Mouse (Mus musculus) hindbrain, embryonic 16.5 days (tissue): ENCODE data around the gene Slc9a3. TPM values are rescaled to one million over a fixed set of nuclear protein-coding genes. Genes with fewer than 3 reads are reported as not detected.

Experiments
- ATAC-seq: fragments of 200-750 bp; cut with Nextera tagmentation; 2 replicates; pipeline ENCODE4 v1.8.0; 2017; ENCODE audit warnings: moderate TSS enrichment, moderate library complexity
- H3K27ac ChIP-seq: fragments of 300-500 bp; sonication (generic); 2 replicates; pipeline ENCODE4 v1.5.1; 2014; ENCODE audit warnings: low read depth, mild to moderate bottlenecking, control low read depth, low read length, moderate library complexity
- H3K27me3 ChIP-seq: fragments of 300-500 bp; sonication (generic); replicated peaks from 2 replicates; pipeline ENCODE4 v1.6.1; 2014; ENCODE audit warnings: low read length; ENCODE audit not compliant: control insufficient read depth, insufficient read depth
- H3K36me3 ChIP-seq: fragments of 300-500 bp; sonication (generic); 2 replicates; pipeline ENCODE4 v1.6.1; 2014; ENCODE audit warnings: mild to moderate bottlenecking, low read length, moderate library complexity, mixed read lengths; ENCODE audit not compliant: control insufficient read depth, insufficient read depth
- H3K4me1 ChIP-seq: fragments of 300-500 bp; sonication (generic); 2 replicates; pipeline ENCODE4 v1.6.1; 2014; ENCODE audit warnings: low read depth, low read length; ENCODE audit not compliant: control insufficient read depth, insufficient read depth
- H3K4me2 ChIP-seq: fragments of 300-500 bp; sonication (generic); 2 replicates; pipeline ENCODE4 v1.6.1; 2014; ENCODE audit warnings: mild to moderate bottlenecking, low read length, control low read depth, moderate library complexity
- H3K4me3 ChIP-seq: fragments of 300-500 bp; sonication (generic); 2 replicates; pipeline ENCODE4 v1.5.1; 2014; ENCODE audit warnings: mild to moderate bottlenecking, low read length, control low read depth, moderate library complexity
- H3K9ac ChIP-seq: fragments of 300-500 bp; sonication (generic); 2 replicates; pipeline ENCODE4 v1.6.1; 2014; ENCODE audit warnings: low read depth, mild to moderate bottlenecking, control low read depth, low read length, moderate library complexity
- H3K9me3 ChIP-seq: fragments of 300-500 bp; sonication (generic); 2 replicates; pipeline ENCODE4 v1.6.1; 2014; ENCODE audit warnings: mild to moderate bottlenecking, low read length, moderate library complexity; ENCODE audit not compliant: control insufficient read depth
- WGBS: fragments of 180-500 bp; shearing (Covaris S2); extraction: QIAGEN DNeasy Blood & Tissue Kit; methylation state at CpG from one replicate; pipeline ENCODE4 v1.1.7; 2014; 5-methylcytosine and 5-hydroxymethylcytosine counted together
- polyA plus RNA-seq: library from polyadenylated mRNA; unstranded; fragments of >200 nt; fragmentation: Nextera tagmentation; extraction: Ambion mirVana; gene quantifications from 2 replicates; pipeline ENCODE4 v1.2.1, GENCODE M21; 2015

The Slc9a3 gene
- polyA plus RNA-seq, 1 experiment from 2014 or later, result 0.64 TPM

DNA sequence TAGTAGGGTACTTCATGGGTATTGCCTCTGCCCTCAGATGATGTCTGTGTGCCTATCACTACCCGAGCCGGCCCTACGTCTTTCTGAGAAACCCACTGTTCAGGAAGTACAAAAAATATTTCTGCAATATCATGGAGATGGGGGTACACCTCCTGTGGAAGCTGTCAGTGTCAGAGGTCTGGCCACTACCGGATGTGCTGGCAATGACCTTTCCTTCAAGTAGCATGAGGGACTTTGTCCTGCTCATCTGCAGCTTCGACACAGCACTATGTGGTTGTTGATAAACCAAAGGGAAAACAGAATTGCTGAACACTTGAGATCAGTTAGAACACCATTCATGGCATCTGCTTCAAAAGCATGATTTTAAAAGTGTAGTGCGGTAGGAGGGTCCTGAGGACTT is 19.5 kb downstream of the Slc9a3 start:
- no peak for ATAC-seq
- Histone ChIP-seq H3K9me3 (no peaks in the 10 kb centered on the region), H3K4me2 (no peak overlapping the region), H3K4me3 (no peak overlapping the region), H3K27me3 (no peaks in the 10 kb centered on the region), H3K27ac (no peak overlapping the region), H3K9ac (no peak overlapping the region), H3K36me3 (no peaks in the 10 kb centered on the region), H3K4me1 (no peaks in the 10 kb centered on the region)
- WGBS, result 91% methylated on average over 6 of the region's 6 CpGs

DNA sequence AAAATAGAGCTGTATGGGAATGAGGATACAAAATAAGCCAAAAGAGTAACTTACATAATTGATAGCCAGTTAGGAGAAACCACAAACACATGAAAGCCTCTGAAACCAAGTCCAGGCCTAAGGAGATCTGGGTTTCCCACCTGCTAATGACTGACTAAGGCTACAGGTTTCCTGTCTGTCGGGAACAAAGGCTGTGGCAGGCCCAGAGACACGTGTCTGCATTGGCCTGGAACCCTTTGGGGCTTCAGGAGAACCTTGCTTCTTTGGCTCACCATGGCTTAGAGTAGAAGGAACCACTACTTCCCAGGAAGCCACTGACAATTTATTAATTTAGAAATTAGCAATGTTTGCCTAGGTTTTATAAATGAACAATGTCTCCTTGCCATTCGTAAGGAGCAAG is 22.0 kb downstream of the Slc9a3 start:
- Histone ChIP-seq H3K4me1 (no peaks in the 10 kb centered on the region), H3K27ac (no peak overlapping the region), H3K4me3 (no peak overlapping the region), H3K36me3 (no peaks in the 10 kb centered on the region), H3K27me3 (no peaks in the 10 kb centered on the region), H3K9me3 (no peaks in the 10 kb centered on the region), H3K4me2 (no peak overlapping the region), H3K9ac (no peak overlapping the region)
- WGBS, result 73% methylated on average over 3 of the region's 3 CpGs
- ATAC-seq, result no peak

DNA sequence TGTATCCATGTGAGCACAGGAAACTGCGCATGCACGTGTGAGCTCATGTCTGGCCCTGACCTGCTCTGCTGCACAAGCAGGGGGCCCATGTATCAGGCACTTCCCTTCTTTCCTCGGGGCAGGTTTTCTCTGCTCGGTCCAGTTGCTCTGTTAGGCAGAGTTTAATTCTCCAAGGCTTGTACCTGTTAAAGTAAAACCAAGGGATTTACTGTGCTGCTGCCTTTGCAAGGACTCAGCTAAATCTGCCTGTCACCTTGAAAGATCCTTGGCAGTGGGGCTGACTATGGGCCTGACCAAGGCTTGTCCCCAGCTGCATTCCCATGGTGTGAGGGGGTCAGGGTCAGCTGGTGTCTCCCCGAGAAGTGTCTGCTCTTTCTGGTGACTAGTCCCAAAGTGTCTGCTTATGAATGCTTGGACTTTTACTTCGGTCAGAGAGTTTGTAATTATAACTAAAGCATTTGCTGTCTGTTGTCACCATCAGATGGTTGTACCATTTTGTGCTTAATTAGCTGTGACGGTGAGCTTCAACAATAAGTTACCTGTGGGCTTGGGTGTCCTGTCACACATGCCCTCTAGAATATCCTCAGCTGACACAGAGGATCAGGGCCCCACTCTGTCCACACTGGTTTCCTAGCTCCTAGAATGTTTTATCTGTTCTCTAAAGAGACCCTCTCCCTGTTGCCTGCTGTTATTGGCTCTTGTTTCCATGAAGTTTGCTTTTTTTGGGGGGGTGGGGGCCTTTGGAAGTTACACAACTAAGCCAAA is 23.0 kb downstream of the Slc9a3 start:
- Histone ChIP-seq H3K27me3 (no peaks in the 10 kb centered on the region), H3K36me3 (no peaks in the 10 kb centered on the region), H3K4me1 (no peaks in the 10 kb centered on the region), H3K9me3 (no peaks in the 10 kb centered on the region), H3K9ac (no peak overlapping the region), H3K4me3 (no peak overlapping the region), H3K27ac (no peak overlapping the region), H3K4me2 (no peak overlapping the region)
- no peak for ATAC-seq
- 81% methylated on average over 7 of the region's 7 CpGs for WGBS

DNA sequence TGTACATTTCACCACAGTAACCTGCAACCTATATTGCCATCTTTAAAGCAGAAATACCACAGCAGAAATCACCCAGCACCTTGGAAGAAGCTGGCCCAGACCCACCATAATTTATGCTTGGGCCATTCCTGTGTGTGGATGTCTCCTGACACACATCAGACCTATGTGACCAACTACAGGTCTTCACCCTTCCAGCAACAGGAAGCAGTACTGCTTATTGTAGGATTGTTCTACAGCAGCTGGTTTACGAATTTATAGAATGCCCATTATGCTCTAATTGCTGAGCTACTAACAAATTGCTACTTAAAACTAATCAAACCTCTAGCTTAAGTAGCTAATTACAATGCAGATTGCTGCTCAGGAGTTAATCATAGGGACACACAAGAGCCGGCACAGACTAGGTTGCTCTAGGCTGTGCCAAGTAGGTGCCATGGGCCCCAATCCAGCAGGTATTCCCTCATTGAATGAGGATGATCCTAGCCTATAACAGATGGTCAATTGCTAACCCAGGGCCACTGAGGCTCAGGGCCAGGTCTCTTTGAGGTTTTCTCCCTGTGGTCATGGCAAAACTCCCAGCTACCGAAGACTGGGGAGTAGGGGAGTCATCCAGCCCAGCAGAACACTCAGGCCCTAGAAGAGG is 24.8 kb downstream of the Slc9a3 start:
- 76% methylated on average over 3 of the region's 3 CpGs for WGBS
- Histone ChIP-seq H3K27me3 (no peaks in the 10 kb centered on the region), H3K36me3 (no peaks in the 10 kb centered on the region), H3K4me3 (no peak overlapping the region), H3K4me2 (no peak overlapping the region), H3K4me1 (no peaks in the 10 kb centered on the region), H3K9ac (no peak overlapping the region), H3K9me3 (no peaks in the 10 kb centered on the region), H3K27ac (no peak overlapping the region)
- peak; percentile 77 for ATAC-seq

DNA sequence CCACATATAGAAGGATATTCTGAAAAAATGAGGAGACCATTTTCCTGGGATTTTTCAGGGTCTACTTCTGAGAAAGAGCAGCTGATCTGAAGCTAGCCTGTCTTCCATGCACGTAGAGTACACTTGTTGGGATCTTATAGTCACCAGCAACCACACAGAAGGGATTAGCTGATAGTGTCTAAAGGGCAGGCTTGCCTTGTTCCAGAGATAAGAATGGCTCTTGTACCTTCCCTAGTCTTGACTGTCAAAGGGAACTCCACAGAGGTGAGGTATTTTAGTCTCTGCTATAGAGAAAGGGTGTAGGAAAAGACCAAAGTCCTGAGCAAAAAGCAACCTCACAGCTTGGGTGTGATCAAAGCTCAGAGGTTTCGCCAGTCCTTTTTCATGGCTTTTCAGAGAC is 26.1 kb downstream of the Slc9a3 start:
- Histone ChIP-seq H3K4me1 (no peaks in the 10 kb centered on the region), H3K27ac (no peak overlapping the region), H3K4me2 (no peak overlapping the region), H3K9me3 (no peaks in the 10 kb centered on the region), H3K36me3 (no peaks in the 10 kb centered on the region), H3K9ac (no peak overlapping the region), H3K27me3 (no peaks in the 10 kb centered on the region), H3K4me3 (no peak overlapping the region)
- no peak for ATAC-seq
- WGBS, result 78% methylated on average over 2 of the region's 2 CpGs

DNA sequence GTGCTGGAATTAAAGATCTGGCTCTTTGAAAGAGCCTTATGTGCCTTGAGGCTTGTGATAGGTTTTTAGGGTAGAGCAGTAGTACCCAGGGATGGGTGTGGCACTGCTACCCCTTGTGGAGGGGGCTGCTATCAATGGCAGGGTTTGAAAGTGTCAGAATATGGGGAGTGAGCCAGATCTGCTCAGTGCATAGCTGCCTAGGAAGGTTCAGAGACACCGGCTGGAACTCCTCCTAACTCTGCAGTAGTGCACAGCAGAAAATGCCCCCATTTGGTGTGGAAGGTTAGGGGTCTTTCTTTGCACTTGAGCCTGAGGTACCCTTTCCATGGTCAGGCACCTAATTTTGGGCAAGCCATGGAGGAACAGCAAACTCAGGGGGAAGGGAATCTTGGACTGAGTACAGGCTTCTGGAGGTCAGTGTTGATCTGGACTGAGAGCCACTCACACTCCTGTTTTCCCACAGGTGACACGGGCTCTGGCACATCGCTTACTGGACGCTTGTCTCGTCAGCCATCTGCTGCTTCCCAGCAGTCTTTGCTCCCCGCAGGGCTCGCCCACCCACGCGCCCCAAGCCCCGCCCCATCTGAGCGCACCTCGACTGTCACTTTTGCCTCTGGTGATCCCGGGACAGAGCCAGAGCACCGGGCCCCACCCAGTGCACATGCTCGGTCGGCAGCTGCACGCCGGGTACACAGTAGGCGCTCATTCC is 45.2 kb downstream of the Slc9a3 start:
- Histone ChIP-seq H3K4me1 (0 out of 2 replicates have a peak, but pooled peaks cover 3% of the 10 kb centered on the region), H3K4me3 (peak overlapping the region; percentile 47), H3K27ac (no peak overlapping the region), H3K36me3 (peaks cover 13% of the 10 kb centered on the region), H3K9ac (peak overlapping the region; percentile 62), H3K9me3 (no peaks in the 10 kb centered on the region), H3K4me2 (peak overlapping the region; percentile 69), H3K27me3 (no peaks in the 10 kb centered on the region)
- WGBS, result 18% methylated on average over 19 of the region's 19 CpGs
- ATAC-seq, result peak; percentile 89

DNA sequence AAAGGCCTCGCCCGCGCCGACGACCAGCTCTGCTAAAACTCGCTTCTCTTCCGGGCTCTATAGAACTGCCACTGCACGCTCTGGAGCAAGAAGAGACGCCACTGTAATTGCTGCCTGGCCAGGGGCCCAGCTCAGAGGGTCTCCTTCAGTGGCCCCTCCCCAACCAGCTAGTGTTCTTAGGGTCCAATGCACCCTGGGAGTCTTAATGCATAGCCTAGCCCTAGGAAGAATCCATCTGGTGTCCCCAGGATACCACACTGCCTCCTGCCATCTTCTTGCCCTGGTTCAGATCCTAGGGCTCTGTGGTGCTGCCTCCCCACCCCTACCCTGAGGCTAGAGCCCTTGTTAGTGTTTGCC is 45.8 kb downstream of the Slc9a3 start:
- peak overlapping the region; percentile 62 for H3K9ac ChIP-seq
- peak overlapping the region; percentile 47 for H3K4me3 ChIP-seq
- peaks cover 18% of the 10 kb centered on the region for H3K36me3 ChIP-seq
- H3K4me1 ChIP-seq, result 0 out of 2 replicates have a peak, but pooled peaks cover 3% of the 10 kb centered on the region
- 12% methylated on average over 9 of the region's 9 CpGs for WGBS
- no peak overlapping the region for H3K27ac ChIP-seq
- no peaks in the 10 kb centered on the region for H3K27me3 ChIP-seq
- peak; percentile 68 for ATAC-seq
- H3K4me2 ChIP-seq, result peak overlapping the region; percentile 69
- H3K9me3 ChIP-seq, result no peaks in the 10 kb centered on the region

DNA sequence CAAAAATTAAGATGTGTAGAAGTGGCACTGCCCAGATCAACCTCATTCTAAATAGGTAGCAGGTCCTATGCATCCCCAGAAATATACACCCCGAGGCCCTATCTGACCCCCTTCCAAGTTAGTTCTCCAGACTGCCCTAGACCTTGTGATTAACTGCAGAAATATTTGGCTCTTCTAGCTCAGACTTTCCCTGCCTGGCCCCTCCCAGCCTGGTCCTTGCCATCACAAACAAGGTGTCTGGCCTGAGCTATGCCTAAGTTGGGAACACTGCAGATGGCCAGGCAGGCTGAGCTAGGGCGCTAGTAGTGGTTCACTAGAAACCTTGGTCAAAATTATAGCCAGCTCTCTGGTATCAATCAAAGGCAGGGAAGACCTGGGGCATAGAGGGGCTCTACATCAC is 46.2 kb downstream of the Slc9a3 start:
- ATAC-seq, result 0 out of 2 replicates have a peak, but pooled peaks have one; percentile 5
- Histone ChIP-seq H3K4me1 (0 out of 2 replicates have a peak, but pooled peaks cover 3% of the 10 kb centered on the region), H3K4me2 (no peak overlapping the region; the same call in 1 of the 2 replicates), H3K4me3 (no peak overlapping the region), H3K36me3 (peaks cover 21% of the 10 kb centered on the region), H3K9ac (no peak overlapping the region), H3K9me3 (no peaks in the 10 kb centered on the region), H3K27ac (no peak overlapping the region), H3K27me3 (no peaks in the 10 kb centered on the region)
- 93% methylated on average over 2 of the region's 2 CpGs for WGBS
